Mouse (Mus musculus) bone marrow macrophage, adult 2 months (primary cell): Measurements from ENCODE around the gene Entr1.

Experiments used
- CTCF ChIP-seq: IDR thresholded peaks from 2 replicates; pipeline ENCODE4 v1.5.1; 2012; ENCODE audit warnings: low read depth, mild to moderate bottlenecking, low read length, moderate library complexity
- POLR2A ChIP-seq: IDR thresholded peaks from 2 replicates; pipeline ENCODE4 v1.6.1; 2012; ENCODE audit warnings: mild to moderate bottlenecking, low read depth, low read length, borderline replicate concordance

DNA sequence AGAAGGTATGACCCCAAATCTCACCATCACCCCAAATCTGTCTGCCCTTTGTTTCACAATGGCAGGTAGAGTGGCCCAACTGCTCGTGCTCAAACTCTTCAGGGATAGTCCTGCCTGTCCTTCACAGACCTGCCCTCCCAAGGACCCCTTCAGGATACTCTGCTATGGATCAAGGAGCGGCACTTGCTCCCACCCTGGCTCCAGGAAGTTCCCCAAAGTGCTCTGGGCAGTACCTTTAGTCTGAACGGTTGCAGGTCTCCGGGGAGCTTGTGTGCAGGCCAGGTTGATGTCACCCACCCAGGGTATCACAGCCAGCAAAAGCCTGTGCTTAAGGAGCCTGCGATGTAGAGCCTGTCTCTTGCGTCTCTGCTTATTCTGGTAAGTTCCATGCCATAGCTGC lies 21.2 kb downstream of the Entr1 start:
- TF ChIP-seq CTCF: no peak
- no peak for TF ChIP-seq POLR2A
